Mouse (Mus musculus) adrenal gland (tissue): ENCODE measurements around the gene Mttp.

Experiments
- intact Hi-C: fragments of 180-260 bp; cut with DNase I; formaldehyde crosslinking; loops from one replicate; pipeline ENCODE4 v1.15.1; 2025

Mttp gene

GRCm38 (mm10) chr3:138058226-138058625 lies 86.5 kb downstream of the Mttp start:
- intact Hi-C loops = no loop called here

- intact Hi-C loops = no loop called here
Observed at GRCm38 (mm10) chr3:138056976-138057375, 87.8 kb downstream of the Mttp start.

DNA sequence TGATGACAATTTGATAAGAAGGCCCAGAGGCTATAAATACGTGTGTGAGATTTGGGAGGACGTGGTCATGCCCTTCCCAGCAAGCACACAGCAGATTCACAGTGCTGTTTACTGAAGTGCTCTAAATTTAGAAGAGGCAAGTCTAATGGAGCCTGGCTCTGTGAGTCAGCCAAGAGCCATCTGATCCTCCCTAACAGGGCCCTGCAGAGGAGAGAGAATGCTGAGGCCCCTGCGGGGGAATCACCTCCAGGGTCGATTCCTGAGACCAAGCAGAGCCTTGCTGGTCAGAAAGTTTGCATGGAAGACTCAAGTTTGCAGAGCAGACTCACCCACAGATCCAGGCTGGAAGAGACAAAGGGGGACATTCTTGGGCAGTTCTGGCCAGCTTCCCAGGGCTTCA lies 90.8 kb downstream of the Mttp start:
- intact Hi-C loops = no loop called here

- intact Hi-C loops = no loop called here
Observed at GRCm38 (mm10) chr3:138051431-138051830, 93.3 kb downstream of the Mttp start.

DNA sequence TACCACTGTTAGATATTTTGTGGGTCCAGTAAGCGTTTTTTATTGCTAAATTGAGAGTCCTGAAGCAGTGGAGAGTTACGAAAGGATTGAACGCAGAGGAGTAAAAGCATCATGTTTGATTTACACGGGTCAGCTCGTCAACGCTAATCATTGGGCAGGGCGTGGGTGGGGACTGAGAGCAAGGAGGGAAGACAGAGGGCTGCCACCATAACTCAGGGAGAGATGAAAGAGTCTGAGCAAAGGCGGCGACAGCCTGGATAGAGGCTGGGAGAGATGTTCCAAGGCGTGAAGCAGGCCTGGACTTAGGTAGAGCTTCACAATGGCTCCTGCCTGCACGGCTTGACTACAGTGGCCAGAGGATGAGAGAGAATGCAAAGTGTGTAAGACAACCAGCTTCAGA lies 94.0 kb downstream of the Mttp start:
- intact Hi-C loops = no loop called here

DNA sequence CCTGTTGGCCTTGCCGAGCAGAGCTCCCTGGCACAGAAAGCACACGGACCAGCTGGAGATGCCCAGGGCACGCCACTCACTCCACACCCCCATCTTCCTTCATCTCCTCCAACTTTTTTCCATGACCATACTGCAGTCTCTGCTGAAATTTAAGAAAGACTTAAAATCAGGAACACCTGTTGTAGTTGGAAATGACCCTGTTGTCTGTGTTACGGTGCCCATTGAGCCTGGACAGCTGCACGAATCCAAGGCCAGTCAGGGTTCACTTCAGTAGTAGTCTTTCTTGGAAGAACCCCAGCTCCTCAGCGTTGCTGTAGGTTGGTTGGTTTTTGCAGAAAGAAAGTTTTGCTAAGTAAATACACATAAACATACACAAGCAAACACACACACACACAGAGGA lies 95.2 kb downstream of the Mttp start:
- intact Hi-C loops = no loop called here

DNA sequence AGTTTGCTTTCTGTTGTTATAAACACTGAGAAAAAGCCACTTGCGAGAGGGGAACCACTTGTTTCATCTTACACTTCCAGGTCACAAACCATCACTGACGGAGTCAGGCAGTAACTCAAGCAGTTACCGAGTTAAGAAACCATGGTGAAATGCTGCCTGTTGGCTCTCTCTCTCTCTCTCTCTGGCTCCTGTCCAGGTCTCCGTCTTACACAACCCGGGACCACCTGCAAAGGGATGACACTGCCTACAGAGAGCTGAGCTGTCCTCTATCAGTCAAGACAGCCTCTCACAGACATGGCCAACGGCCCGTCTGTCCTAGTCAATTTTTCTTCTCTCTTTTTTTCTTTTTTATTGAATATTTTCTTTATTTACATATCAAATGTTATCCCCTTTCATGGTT lies 101.5 kb downstream of the Mttp start:
- intact Hi-C loops = no loop called here

- intact Hi-C loops = no loop called here
Observed at GRCm38 (mm10) chr3:138041591-138042301, 103.0 kb downstream of the Mttp start.

DNA sequence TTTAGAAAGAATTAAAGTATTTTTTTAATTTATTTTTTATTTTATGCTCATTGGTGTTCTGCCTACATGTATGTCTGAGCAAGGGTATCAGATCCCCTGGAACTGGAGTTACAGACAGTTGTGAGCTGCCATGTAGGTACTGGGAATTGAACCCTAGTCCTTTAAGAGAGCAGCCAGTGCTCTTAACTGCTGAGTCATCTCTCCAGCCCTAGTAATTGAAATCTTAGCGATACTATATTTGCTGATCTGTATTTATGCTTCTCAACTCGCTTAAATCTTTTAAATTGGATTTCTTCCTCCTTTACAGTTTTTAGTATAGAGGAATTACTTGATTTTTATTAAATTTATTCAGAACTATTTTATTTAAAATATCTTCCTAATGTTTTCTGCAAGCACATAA lies 103.8 kb downstream of the Mttp start:
- intact Hi-C loops = no loop called here
